Mouse (Mus musculus) liver, adult 2 months (tissue): ENCODE measurements around the gene Ndufaf3. TPM values are rescaled to one million over a fixed set of nuclear protein-coding genes. Genes with fewer than 3 reads are reported as not detected.

Experiments used
- DNase-seq: peaks from one replicate; pipeline ENCODE4 v3.0.0-alpha.2; 2011; ENCODE audit warnings: low read depth, low spot score; ENCODE audit errors: extremely low read depth
- H3K27ac ChIP-seq: fragments of 200-500 bp; replicated peaks from 2 replicates; pipeline ENCODE4 v1.5.1; 2012; ENCODE audit warnings: low read depth, mild to moderate bottlenecking, control low read depth, inconsistent platforms, low read length; ENCODE audit not compliant: insufficient read depth
- H3K27me3 ChIP-seq: fragments of 200-500 bp; 2 replicates; pipeline ENCODE4 v1.6.1; 2012; ENCODE audit warnings: mild to moderate bottlenecking, moderate library complexity, low read length, inconsistent platforms; ENCODE audit not compliant: control insufficient read depth, insufficient read depth
- H3K36me3 ChIP-seq: fragments of 200-500 bp; 2 replicates; pipeline ENCODE4 v1.6.1; 2012; ENCODE audit warnings: low read length, inconsistent platforms; ENCODE audit not compliant: control insufficient read depth, insufficient read depth
- H3K4me1 ChIP-seq: fragments of 200-500 bp; 2 replicates; pipeline ENCODE4 v1.6.1; 2011; ENCODE audit warnings: low read length; ENCODE audit not compliant: control insufficient read depth, insufficient read depth
- H3K4me3 ChIP-seq: fragments of 200-500 bp; 2 replicates; pipeline ENCODE4 v1.5.1; 2011; ENCODE audit warnings: low read depth, mild to moderate bottlenecking, control low read depth, low read length, moderate library complexity; ENCODE audit not compliant: insufficient read depth
- H3K79me2 ChIP-seq: fragments of 200-500 bp; 2 replicates; pipeline ENCODE4 v1.6.1; 2012; ENCODE audit warnings: inconsistent platforms, mild to moderate bottlenecking, low read length, moderate library complexity; ENCODE audit not compliant: control insufficient read depth, insufficient read depth
- H3K9ac ChIP-seq: fragments of 200-500 bp; 2 replicates; pipeline ENCODE4 v1.6.1; 2012; ENCODE audit warnings: low read depth, mild to moderate bottlenecking, control low read depth, inconsistent platforms, low read length
- CTCF ChIP-seq: fragments of 200-500 bp; IDR thresholded peaks from 2 replicates; pipeline ENCODE4 v1.5.1; 2011; ENCODE audit warnings: low read depth, low read length, control low read depth
- POLR2A ChIP-seq: fragments of 200-500 bp; IDR thresholded peaks from 2 replicates; pipeline ENCODE4 v1.6.1; 2011; ENCODE audit warnings: low read length, control low read depth; ENCODE audit not compliant: insufficient read depth; ENCODE audit errors: extremely low read depth
- WGBS: fragments of 180-500 bp; shearing (Covaris S2); methylation state at CpG from one replicate; pipeline ENCODE4 v1.1.7; 2018; 5-methylcytosine and 5-hydroxymethylcytosine counted together
- polyA plus RNA-seq: library from polyadenylated mRNA; depleted of rRNA; stranded (reverse); fragments of >200 nt; gene quantifications from 2 replicates; pipeline ENCODE4 v1.2.3, GENCODE M21; 2012
- total RNA-seq: library from RNA; depleted of rRNA; stranded (reverse); fragments of >200 nt; gene quantifications from 2 replicates; pipeline ENCODE4 v1.2.3, GENCODE M21; 2014

The Ndufaf3 gene
- total and polyA plus RNA-seq, 2 experiments, result 13.4 to 31.3 TPM

DNA sequence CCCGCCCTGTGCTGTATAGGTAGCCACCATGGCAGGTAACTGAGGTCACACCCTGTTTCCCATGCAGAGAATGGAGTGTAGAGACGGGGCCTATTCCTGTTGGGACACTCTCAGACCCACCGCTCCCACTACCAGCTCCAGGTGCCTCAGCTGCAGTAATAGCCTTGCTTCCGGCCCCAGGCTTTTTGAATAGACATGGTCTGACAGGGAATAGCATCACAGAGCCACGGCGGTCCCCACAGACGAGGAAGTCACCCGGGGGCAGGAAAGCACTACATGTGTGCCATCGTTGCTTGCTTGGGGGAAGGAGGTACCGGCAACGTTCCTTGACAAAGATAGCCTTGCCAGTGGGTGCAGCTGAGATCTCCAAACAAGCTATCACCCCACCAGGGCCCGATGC, 7.7 kb upstream of the Ndufaf3 start:
- Histone ChIP-seq H3K27ac (no peak overlapping the region), H3K27me3 (no peaks in the 10 kb centered on the region), H3K79me2 (no peaks in the 10 kb centered on the region), H3K4me1 (peaks cover 4% of the 10 kb centered on the region; the same call in 1 of the 2 replicates), H3K4me3 (no peak overlapping the region), H3K36me3 (peaks cover 2% of the 10 kb centered on the region; the same call in 1 of the 2 replicates), H3K9ac (no peak overlapping the region)
- WGBS, result 93% methylated on average over 12 of the region's 12 CpGs
- no peak for TF ChIP-seq CTCF
- TF ChIP-seq POLR2A, result no peak
- DNase-seq, result no peak

DNA sequence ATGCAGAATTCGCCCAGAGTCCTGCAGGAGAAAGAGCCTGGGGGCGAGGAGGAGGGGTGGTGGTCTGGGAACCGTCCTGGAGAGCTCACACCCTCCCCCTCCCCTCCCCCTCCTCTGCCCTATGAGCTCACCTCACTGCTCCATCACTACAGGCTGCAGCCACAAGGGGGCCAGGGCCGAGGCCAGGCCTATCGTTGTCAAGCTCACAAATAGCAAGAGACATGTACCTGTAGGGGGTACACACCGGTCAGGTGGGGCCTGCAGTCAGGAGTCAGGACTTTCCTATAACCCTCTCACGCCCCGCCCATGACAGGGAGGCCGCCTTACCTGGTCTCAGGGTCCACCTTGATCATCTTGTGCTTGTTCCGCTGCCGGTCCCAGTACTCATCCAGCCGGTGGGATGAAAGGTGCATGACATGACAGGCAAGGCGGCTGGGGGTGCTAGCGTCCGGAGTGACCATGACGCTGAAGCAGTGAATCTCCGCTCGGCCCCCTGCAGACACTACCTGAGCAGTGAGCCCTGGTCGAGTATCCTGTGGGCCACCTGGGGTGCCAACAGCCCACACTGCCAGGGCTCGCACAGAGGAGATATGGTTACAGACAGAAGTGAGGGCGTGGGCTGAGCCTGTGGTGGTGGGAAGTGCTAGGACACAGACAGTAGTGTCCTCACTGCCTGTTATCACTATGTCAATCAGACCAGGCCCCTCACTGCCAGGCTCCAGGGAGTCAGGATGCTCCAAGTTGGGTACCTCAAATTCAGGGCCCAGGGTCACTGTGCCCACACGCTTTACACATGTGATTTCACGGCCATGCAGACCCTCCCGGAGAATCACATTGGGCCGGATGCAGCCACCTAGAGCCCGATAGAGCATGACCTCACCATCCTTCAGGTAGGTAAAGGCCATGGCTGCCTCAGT, 6.8 kb upstream of the Ndufaf3 start:
- H3K27ac ChIP-seq, result no peak overlapping the region
- no peak overlapping the region for H3K4me3 ChIP-seq
- H3K9ac ChIP-seq, result no peak overlapping the region
- TF ChIP-seq POLR2A, result no peak
- TF ChIP-seq CTCF, result peak; percentile 65
- H3K36me3 ChIP-seq, result peaks cover 2% of the 10 kb centered on the region; the same call in 1 of the 2 replicates
- WGBS, result 76% methylated on average over 24 of the region's 26 CpGs
- peaks cover 4% of the 10 kb centered on the region; the same call in 1 of the 2 replicates for H3K4me1 ChIP-seq
- H3K27me3 ChIP-seq, result no peaks in the 10 kb centered on the region
- H3K79me2 ChIP-seq, result no peaks in the 10 kb centered on the region
- DNase-seq, result no peak

DNA sequence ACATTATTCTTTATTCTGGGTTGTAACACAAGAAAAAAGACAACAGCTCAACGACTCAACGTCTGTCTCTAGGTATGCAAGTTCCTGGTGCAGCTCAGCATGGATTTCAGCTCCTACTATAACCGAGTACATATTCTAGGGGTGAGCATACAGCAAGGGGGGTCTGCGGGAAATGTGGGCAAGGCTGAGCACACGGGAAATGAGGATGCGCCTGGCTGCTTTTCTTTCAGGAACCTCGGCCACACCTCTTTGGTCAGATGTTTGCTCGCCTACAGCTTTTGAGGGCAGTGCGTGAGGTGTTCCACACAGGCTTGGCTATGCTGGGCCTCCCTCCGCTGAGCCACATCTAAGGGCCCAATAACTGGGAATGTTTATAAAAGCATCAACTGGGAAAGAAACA, 5.1 kb upstream of the Ndufaf3 start:
- no peak overlapping the region for H3K4me3 ChIP-seq
- TF ChIP-seq CTCF (no peak), POLR2A (no peak)
- no peak overlapping the region for H3K9ac ChIP-seq
- no peaks in the 10 kb centered on the region for H3K27me3 ChIP-seq
- H3K36me3 ChIP-seq, result peaks cover 2% of the 10 kb centered on the region; the same call in 1 of the 2 replicates
- H3K4me1 ChIP-seq, result peaks cover 7% of the 10 kb centered on the region; the same call in 1 of the 2 replicates
- 91% methylated on average over 10 of the region's 10 CpGs for WGBS
- no peak for DNase-seq
- H3K79me2 ChIP-seq, result no peaks in the 10 kb centered on the region
- H3K27ac ChIP-seq, result no peak overlapping the region

DNA sequence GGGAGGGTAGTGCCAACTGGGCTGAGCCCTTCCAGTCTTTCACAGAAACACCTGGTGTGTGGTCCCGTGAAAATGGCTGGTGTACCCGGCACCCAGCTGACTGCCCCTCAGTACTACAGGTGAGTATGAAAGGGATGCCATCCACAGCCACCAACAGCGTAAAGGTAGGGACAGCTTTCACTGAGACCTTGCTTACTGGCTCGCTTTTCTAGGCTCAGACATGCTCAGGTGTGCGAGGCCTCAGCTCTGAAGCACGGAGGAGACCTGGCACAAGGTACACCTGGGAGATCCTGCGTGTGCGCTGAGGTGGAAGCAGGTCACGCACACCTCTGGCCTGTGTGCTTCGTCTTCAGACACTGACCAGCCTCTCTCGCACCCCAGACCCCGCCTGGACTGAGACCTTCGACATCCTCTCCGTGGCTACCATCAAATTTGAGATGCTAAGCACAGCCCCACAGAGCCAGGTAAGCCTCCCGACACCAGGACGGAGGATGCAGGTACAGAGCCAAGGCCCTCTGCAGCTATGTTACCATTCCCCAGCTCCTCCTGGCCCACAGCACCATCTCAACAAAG, 4.3 kb upstream of the Ndufaf3 start:
- no peak for TF ChIP-seq CTCF
- no peak for TF ChIP-seq POLR2A
- H3K36me3 ChIP-seq, result peaks cover 2% of the 10 kb centered on the region; the same call in 1 of the 2 replicates
- DNase-seq, result no peak
- H3K27me3 ChIP-seq, result no peaks in the 10 kb centered on the region
- peaks cover 7% of the 10 kb centered on the region; the same call in 1 of the 2 replicates for H3K4me1 ChIP-seq
- no peaks in the 10 kb centered on the region for H3K79me2 ChIP-seq
- 97% methylated on average over 16 of the region's 16 CpGs for WGBS
- no peak overlapping the region for H3K27ac ChIP-seq
- H3K9ac ChIP-seq, result no peak overlapping the region
- H3K4me3 ChIP-seq, result no peak overlapping the region

DNA sequence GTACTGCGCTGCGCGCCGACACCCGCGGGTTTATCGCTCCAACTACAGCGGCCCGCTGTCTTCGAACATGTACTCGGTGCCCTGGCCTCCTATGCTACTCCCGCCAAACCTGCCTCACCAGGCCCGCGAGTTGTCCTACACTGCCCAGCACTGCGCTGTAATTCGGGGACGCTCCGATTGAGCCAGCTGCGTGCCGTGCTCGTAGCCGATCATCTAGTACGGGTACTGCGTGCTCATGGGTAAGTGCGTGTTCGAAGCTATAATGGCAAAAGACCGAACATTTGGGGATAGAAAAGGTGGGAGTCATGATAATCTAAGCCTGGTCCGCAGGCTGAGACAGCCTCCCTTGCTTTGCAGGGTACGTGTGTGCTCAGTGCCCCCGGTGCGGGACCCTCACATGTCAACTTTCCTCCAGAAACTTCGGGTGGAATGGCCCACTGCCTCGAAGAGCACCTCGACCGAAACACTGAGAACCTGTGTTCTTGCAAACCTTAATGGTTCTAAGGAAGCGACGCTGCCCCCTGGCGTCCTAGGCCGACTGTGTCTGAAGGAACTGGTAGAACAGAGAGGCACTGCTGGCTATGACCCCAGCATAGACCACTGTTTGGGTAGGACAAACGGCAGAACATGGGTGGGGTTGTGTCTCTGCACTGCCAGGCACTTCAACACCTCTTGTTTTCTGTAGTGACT, 3.1 kb upstream of the Ndufaf3 start:
- WGBS, result 2% methylated on average over 40 of the region's 40 CpGs
- peak; percentile 83 for TF ChIP-seq CTCF
- no peak for TF ChIP-seq POLR2A
- Histone ChIP-seq H3K27me3 (no peaks in the 10 kb centered on the region), H3K27ac (no peak overlapping the region), H3K4me1 (peaks cover 12% of the 10 kb centered on the region), H3K9ac (peak overlapping the region; percentile 59), H3K36me3 (peaks cover 2% of the 10 kb centered on the region; the same call in 1 of the 2 replicates), H3K4me3 (peak overlapping the region; percentile 77), H3K79me2 (no peaks in the 10 kb centered on the region)
- peak; percentile 61 for DNase-seq
